Mouse (Mus musculus): ENCODE data around the gene Sept4. TPM values are rescaled to one million over a fixed set of nuclear protein-coding genes. Genes with fewer than 3 reads are reported as not detected.

Sept4 gene
- total and polyA plus RNA-seq, 3 experiments = 1.5 to 2.4 TPM; not detected in 1

DNA sequence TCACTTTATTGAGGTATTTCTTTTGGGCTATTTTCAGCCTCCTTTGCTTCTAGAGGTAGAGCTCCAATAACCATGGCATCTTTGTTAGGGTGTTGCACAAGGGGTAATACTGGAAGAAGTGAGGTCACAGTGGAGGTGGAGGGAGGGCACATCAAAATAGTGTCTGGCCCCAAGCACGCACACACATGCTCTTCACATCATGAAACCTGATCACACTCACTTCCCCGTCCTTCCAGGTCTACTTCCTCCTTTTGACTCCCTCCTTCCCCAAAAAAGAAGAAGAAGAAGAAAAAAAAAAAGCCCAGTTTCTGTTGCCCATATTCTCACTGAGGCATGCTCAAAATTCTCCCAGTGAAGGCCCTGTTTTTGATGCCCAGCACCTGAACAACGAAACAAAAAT, 41.3 kb upstream of the Sept4 start (continued):
- TF ChIP-seq BHLHE40 (IDR thresholded peaks at IDR 0.05; ENCODE audit: borderline replicate concordance, low read depth, low read length) (no peak), POLR2AphosphoS2 (IDR thresholded peaks at IDR 0.05; ENCODE audit: low read length) (no peak), HCFC1 (IDR thresholded peaks at IDR 0.05; ENCODE audit: low read depth, low read length) (no peak), CTCF (IDR thresholded peaks at IDR 0.05 in 2 of 3, conservative IDR thresholded peaks at IDR 0.05 in 1 of 3; ENCODE audit: control insufficient read depth in 1 of 3, insufficient read depth in 1 of 3, low read depth in 2 of 3, low read length in 3 of 3, poor library complexity in 1 of 3, severe bottlenecking in 1 of 3) (no peak), ELF1 (IDR thresholded peaks at IDR 0.05; ENCODE audit: low read depth, low read length) (peak; percentile 33; the same call in 1 of the 2 replicates), GATA1 (IDR thresholded peaks at IDR 0.05; ENCODE audit: low read depth, low read length) (no peak), USF2 (IDR thresholded peaks at IDR 0.05; ENCODE audit: borderline replicate concordance in 1 of 2, insufficient read depth in 1 of 2, low read depth in 1 of 2, low read length in 2 of 2) (no peak), RAD21 (IDR thresholded peaks at IDR 0.05; ENCODE audit: low read depth, low read length) (no peak), ETS1 (IDR thresholded peaks at IDR 0.05; ENCODE audit: low read depth, low read length) (peak; percentile 35; the same call in 1 of the 2 replicates), MAFK (IDR thresholded peaks at IDR 0.05; ENCODE audit: borderline replicate concordance, low read depth, low read length) (no peak), TCF12 (IDR thresholded peaks at IDR 0.05; ENCODE audit: low read depth, low read length) (no peak), USF1 (IDR thresholded peaks at IDR 0.05; ENCODE audit: low read depth, low read length) (no peak), EP300 (IDR thresholded peaks at IDR 0.05; ENCODE audit: low read depth in 1 of 2, low read length in 2 of 2) (peak; percentile 28 to 74; a peak in 3 of 4 replicates), NELFE (IDR thresholded peaks at IDR 0.05; ENCODE audit: low read depth, low read length) (no peak), MAZ (IDR thresholded peaks at IDR 0.05; ENCODE audit: low read depth, low read length) (0 out of 2 replicates have a peak, but pooled peaks have one; percentile 50), ZNF384 (IDR thresholded peaks at IDR 0.05; ENCODE audit: low read depth, low read length) (peak; percentile 94)

DNA sequence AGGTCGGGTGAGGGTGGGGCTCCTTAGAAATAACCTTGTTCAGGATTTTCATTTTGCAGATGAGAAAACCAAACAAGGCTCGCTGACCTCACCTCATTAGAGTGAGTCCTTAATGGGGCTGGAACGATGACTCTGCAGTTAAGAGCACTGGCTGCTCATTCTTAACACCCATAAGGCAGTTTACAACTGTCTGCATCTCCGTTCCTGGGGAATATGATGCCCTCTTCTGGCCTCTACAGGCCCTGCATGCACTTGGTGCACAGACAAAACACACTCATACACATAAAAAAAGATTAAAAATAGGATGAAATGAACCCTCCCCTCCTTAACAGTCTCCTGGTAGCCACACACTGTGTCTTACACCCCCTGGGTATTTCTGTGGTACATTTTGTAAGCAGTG, 40.7 kb upstream of the Sept4 start:
- Histone ChIP-seq H3K27ac (ENCODE audit: control insufficient read depth, low read depth, low read length) (no peak overlapping the region), H3K4me3 (ENCODE audit: control insufficient read depth in 1 of 2, insufficient read depth in 1 of 2, low read depth in 2 of 2, low read length in 2 of 2) (no peak overlapping the region), H3K4me1 (ENCODE audit: control insufficient read depth in 1 of 2, insufficient read depth in 2 of 2, low read length in 2 of 2) (peaks cover 9 to 21% of the 10 kb centered on the region in 2 experiments), H3K9ac (ENCODE audit: control insufficient read depth, low read depth, low read length, poor library complexity, severe bottlenecking) (no peak overlapping the region), H3K27me3 (ENCODE audit: control insufficient read depth in 1 of 2, insufficient read depth in 2 of 2, low read length in 2 of 2) (no peaks in the 10 kb centered on the region), H3K9me3 (replicated peaks; ENCODE audit: insufficient read depth, low read length) (no peaks in the 10 kb centered on the region), H3K79me2 (ENCODE audit: control insufficient read depth, insufficient read depth, low read length, poor library complexity) (no peaks in the 10 kb centered on the region), H3K36me3 (ENCODE audit: control insufficient read depth in 1 of 2, insufficient read depth in 2 of 2, low read length in 2 of 2) (peaks cover 0 to 21% of the 10 kb centered on the region in 2 experiments; a peak in 2 of 4 replicates)
- TF ChIP-seq ZNF384 (IDR thresholded peaks at IDR 0.05; ENCODE audit: low read depth, low read length) (peak; percentile 39; the same call in 1 of the 2 replicates), SMC3 (IDR thresholded peaks at IDR 0.05; ENCODE audit: low read depth, low read length) (peak; percentile 52), CHD1 (IDR thresholded peaks at IDR 0.05; ENCODE audit: low read depth, low read length) (no peak), MAZ (IDR thresholded peaks at IDR 0.05; ENCODE audit: low read depth, low read length) (no peak), EP300 (IDR thresholded peaks at IDR 0.05; ENCODE audit: low read depth in 1 of 2, low read length in 2 of 2) (no peak), CHD2 (IDR thresholded peaks at IDR 0.05; ENCODE audit: low read length) (no peak), TBP (IDR thresholded peaks at IDR 0.05; ENCODE audit: low read depth, low read length) (no peak), RCOR1 (IDR thresholded peaks at IDR 0.05; ENCODE audit: low read depth, low read length) (no peak), ZC3H11A (IDR thresholded peaks at IDR 0.05; ENCODE audit: low read depth, low read length) (peak; percentile 4; the same call in 1 of the 2 replicates), RAD21 (IDR thresholded peaks at IDR 0.05; ENCODE audit: low read depth, low read length) (peak; percentile 43), CTCF (IDR thresholded peaks at IDR 0.05 in 2 of 3, conservative IDR thresholded peaks at IDR 0.05 in 1 of 3; ENCODE audit: control insufficient read depth in 1 of 3, insufficient read depth in 1 of 3, low read depth in 2 of 3, low read length in 3 of 3, poor library complexity in 1 of 3, severe bottlenecking in 1 of 3) (peak; percentile 62 to 65 (median 65))
- peak; percentile 75 for DNase-seq (ENCODE audit: low read depth, low spot score)

All from MEL (cell line).